Mouse (Mus musculus) adrenal gland, postnatal 36 days (tissue): ENCODE results near the gene Rps8. TPM values are rescaled to one million over a fixed set of nuclear protein-coding genes. Genes with fewer than 3 reads are reported as not detected.

Experiments
- DNase-seq, 2 experiments: peaks; one replicate each; pipeline ENCODE4 v3.0.0; 2021; ENCODE audit warnings: mixed read lengths in 1 of 2
- total RNA-seq, 2 experiments: library from RNA; stranded (reverse); gene quantifications; 2 replicates each; pipeline ENCODE4 v1.2.3; 2021

The Rps8 gene
- total RNA-seq, 2 experiments from 2014 or later, result 1,017 to 1,149 TPM

GRCm38 (mm10) chr4:117148815-117149214, 7.2 kb downstream of the Rps8 start:
- DNase-seq, result no peak

- DNase-seq, result no peak
These were observed 7.9 kb downstream of the Rps8 start for GRCm38 (mm10) chr4:117148047-117148713.

GRCm38 (mm10) chr4:117146176-117146575, 9.9 kb downstream of the Rps8 start:
- DNase-seq, result peak; percentile 91 to 95

DNA sequence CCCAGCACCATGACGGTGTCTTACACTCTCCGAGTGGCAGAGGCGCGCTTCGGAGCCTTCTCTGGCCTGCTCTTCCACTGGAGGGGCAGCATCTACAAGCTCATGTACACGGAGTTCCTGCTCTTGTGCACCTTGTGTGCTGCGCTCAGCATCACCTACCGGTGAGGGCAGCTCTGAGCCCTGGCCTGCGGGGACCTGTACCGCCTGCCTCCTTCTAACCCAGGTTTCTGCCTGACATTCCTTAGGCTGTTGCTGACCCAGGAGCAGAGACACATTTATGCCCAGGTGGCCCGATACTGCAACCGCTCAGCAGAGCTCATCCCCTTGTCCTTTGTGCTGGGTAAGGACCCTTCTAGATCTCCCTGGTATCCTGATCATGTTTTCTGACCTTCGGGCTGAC, 10.8 kb downstream of the Rps8 start:
- DNase-seq, result no peak

GRCm38 (mm10) chr4:117143023-117143422, 13.0 kb downstream of the Rps8 start:
- no peak for DNase-seq

DNA sequence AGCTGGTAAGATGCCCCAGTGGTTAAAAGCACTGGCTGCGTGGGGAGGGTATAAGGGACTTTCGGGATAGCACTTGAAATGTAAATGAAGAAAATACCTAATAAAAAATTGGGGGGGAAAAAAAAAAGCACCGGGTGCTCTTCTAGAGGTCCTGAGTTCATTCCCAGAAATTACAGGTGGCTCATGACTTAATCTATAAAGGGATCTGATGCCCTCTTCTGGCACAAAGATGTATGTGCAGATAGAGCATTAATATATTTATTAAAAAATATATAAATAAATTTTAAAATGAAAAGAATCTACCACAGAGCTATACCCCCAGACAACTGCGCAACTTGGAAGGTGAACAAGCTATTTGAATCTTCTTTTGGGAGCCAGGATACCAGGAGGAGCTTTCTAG, 15.4 kb downstream of the Rps8 start:
- no peak for DNase-seq

DNA sequence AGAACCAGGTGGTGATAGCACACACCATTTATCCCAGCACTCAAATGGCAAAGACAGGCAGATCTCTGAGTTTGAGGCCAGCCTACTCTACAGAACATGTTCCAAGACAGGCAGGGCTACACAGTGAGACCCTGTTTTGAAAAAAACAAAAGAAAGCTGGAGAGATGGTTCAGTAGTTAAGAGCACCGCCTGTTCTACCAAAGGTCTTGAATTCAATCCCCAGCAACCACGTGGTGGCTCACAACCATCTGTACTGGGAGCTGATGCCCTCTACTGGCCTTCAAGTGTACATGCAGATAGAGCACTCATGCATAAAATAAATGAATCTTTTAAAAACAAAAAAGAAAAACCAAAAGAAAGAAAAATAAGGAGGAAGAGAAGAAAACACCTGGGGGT, 16.8 kb downstream of the Rps8 start:
- peak; percentile 51 to 65 for DNase-seq

DNA sequence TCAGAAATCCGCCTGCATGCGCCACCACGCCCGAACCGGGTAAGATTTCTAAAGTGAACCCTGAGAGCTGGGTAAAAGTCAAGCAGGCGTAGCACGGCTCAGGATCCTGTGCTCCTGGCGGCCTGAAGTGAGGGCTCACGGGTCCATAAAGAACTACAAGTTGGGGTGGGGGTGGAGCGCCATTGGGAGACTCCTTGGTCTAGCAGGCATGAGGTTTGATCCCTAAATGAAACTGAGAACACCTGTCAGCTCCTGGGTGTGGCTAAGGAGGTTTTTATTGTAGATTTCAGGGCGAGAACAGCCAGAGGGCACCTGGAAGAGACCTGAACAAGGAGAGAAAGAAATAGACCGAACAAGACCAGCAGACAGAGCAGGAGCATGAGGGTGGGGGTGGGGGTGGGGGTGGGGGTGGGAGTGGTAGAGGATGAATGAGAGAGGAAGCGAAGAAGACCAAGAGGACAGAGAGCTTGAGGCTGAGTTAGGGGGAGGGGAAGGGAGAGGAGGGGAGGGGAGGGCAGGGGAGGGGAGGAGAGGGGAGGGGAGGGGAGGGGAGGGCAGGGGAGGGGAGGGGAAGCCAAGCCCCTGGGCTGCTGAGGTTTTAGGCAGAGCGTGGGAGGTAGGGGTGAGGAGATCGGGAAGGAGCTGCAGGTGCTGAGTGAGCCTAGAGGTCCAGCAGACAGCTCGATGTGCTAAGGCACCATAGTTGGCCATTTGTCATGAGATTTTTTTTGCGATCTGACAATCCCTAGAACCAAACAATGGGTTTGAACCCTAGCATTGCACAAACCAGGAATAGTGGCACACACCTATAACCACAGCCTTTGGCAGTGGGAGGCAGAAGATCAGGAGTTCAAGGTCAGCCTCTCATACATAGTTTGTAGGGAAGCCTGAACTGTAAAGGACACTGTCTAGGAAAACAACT, 17.5 kb downstream of the Rps8 start:
- no peak for DNase-seq

GRCm38 (mm10) chr4:117136034-117136433, 20.0 kb downstream of the Rps8 start:
- DNase-seq, result peak; percentile 82 to 85

GRCm38 (mm10) chr4:117134601-117134995, 21.4 kb downstream of the Rps8 start:
- no peak for DNase-seq

- peak; percentile 97 to 98 for DNase-seq
These were observed 22.0 kb downstream of the Rps8 start, which contains the start of gene Plk3 for GRCm38 (mm10) chr4:117133817-117134600. Gene Plk3, minus strand, starts transcription at chr4:117133963.

DNA sequence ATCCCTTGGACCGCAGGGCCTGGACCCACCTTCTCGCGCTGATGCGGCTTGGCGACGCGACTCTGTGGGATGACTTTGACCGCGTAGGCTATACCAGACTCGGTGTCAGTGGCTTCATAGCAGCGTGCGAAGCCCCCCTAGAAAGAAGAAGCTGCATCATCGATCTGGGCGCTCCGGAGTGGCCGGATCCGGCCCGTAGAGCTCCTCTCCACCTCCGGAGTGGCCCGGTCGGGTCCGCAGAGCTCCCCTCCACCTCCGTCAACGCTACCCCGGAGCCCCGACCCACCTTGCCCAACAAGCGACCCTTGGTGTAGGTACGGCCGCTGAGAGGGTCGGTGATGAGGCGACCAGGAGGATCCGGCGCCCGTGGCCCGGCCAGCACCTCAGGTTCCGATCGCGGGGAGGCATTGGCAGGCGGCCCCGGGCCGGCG, 22.7 kb downstream of the Rps8 start:
- no peak for DNase-seq

GRCm38 (mm10) chr4:117132794-117133143, 23.3 kb downstream of the Rps8 start:
- no peak for DNase-seq

GRCm38 (mm10) chr4:117131890-117132793, 23.9 kb downstream of the Rps8 start:
- DNase-seq, result no peak

- DNase-seq, result no peak
These were observed 24.8 kb downstream of the Rps8 start for GRCm38 (mm10) chr4:117131198-117131597.

GRCm38 (mm10) chr4:117130790-117131189, 25.3 kb downstream of the Rps8 start:
- DNase-seq, result no peak

DNA sequence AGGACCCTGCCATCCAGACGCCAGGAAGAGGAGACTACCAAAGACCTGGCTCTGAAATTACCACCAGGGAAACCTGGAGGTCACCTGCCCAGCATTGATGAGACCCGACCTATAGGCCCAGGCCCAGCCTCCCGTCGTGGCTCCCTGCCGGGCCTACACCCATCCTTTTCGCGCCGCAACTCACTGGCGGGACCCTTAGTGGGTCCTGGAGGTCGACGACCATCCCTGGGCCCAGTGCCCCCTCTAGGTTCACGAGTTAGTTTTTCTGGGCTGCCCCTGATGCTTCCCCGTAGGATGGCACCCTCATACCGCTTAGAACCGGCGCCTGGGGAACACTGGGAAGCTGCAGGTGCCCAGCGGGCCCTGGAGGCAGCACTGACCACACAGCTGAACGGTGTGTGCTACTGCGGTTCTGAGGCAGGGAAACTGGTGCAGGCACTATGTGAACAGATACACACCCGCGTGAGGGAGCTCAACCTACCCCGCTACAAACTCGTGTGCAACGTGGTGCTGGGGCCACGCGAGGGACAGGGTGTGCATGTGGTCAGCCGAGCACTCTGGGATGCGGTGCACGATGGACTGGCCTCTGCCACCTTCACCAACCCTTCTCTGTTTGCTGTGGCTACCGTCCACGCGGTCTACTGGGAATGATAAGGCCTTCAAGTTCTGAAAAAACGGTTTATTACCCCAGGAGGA, 27.9 kb downstream of the Rps8 start:
- no peak for DNase-seq

DNA sequence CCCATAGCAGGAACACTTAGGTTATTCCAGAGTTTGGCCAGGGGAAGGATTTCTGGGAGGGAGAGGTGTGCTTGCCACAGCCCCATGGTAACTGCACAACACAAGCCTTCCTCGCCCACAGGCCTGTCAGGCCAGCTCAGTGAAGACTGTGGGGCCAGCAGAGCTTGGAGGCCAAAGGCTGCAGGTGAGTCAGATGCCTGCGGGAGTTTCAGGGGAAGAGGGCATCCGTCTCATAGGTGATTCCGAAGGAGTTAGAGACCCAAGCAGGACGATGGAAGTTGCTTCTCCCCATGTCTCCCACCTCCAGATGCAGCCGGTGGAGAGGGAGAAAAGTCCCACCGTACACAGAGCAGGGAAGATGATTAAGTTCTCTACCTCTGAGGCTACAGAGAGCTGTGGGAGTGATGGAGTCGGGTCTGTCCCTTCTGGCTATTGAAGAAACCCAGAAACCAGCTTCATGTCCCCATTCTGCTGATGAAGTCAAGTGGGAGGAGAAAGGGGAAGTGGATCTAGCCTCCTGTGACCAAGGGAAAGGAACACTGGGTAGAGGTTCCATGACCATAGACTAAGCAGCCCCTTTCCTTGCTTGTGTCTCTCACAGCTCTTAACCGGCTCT, 29.3 kb downstream of the Rps8 start, which contains the start of gene Tctex1d4:
Gene Tctex1d4 (plus strand): TSS at position 120 of the 616 bp plus-strand sequence.
- no peak for DNase-seq

GRCm38 (mm10) chr4:117125910-117126674, 30.0 kb downstream of the Rps8 start:
- peak; percentile 77 to 81 for DNase-seq
